In the genomic region with DNA sequence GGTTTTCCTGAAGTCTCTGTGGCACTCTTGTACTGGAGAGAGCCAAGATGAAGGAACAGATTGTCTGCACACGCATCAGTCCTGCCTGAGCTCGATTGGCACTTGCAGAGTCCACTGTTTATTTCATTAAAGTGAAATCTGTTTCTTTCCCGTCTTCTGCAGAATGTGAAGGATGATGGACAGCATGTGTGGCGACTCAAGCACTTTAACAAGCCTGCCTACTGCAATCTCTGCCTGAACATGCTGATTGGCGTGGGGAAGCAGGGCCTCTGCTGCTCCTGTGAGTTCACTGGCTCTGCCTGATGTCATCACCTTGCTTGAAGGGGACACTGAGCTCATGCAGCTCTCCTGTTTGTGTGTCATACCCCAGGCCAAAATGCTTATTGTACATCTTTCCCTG, we compare ENCODE assay signal across 20 mouse cellular contexts.
DNase-seq lines count a peak whose midpoint lies in the region; ATAC-seq and TF ChIP-seq lines count a peak whose summit lies in the region.
"Had no signal": no experiment of that assay in that cellular context is flagged by ENCODE, and none has a peak within 500 bp of the region (broad histone marks: within the 10 kb centered on the region; RNA-seq: fewer than 3 reads in every experiment).

No protein-coding gene starts in this region.

- no peak for TF ChIP-seq CTCF in forebrain, postnatal 0 days (IDR thresholded peaks at IDR 0.05; ENCODE audit: low read depth)

- ATAC-seq in forebrain, postnatal 0 days: peak; percentile 42
- no peak for ATAC-seq in forebrain, embryonic 11.5 days (replicated peaks; ENCODE audit: low FRiP score)
- no peak for ATAC-seq in embryonic facial prominence, embryonic 11.5 days (replicated peaks; ENCODE audit: insufficient number of reproducible peaks, low FRiP score, low TSS enrichment, low read depth)
- ATAC-seq: intestine, embryonic 16.5 days; midbrain, embryonic 13.5 days; Patski had no signal

- H3K9me3 ChIP-seq in forebrain, postnatal 0 days (ENCODE audit: low read length): no peaks in the 10 kb centered on the region
- no peaks in the 10 kb centered on the region for H3K9me3 ChIP-seq in forebrain, embryonic 11.5 days (ENCODE audit: control insufficient read depth, low read length)
- no peaks in the 10 kb centered on the region for H3K9me3 ChIP-seq in embryonic facial prominence, embryonic 11.5 days (replicated peaks; ENCODE audit: control insufficient read depth, low read length)
- H3K9me3 ChIP-seq: hindbrain, embryonic 12.5 days; limb, embryonic 15.5 days; midbrain, embryonic 13.5 days had no signal

- H3K4me1 ChIP-seq in forebrain, postnatal 0 days (ENCODE audit: insufficient read depth): no peaks in the 10 kb centered on the region
- H3K4me1 ChIP-seq in forebrain, embryonic 11.5 days (replicated peaks; ENCODE audit: control insufficient read depth, insufficient read depth, low read length): no peaks in the 10 kb centered on the region
- H3K4me1 ChIP-seq in embryonic facial prominence, embryonic 11.5 days (ENCODE audit: control insufficient read depth, insufficient read depth, low read length): no peaks in the 10 kb centered on the region
- H3K4me1 ChIP-seq: hindbrain, embryonic 12.5 days; limb, embryonic 15.5 days; midbrain, embryonic 13.5 days had no signal

- no peak overlapping the region for H3K4me2 ChIP-seq in forebrain, postnatal 0 days (ENCODE audit: low read depth)
- no peak overlapping the region for H3K4me2 ChIP-seq in forebrain, embryonic 11.5 days (ENCODE audit: low read depth, low read length, severe bottlenecking)
- H3K4me2 ChIP-seq in embryonic facial prominence, embryonic 11.5 days (ENCODE audit: low read depth, low read length): no peak overlapping the region
- H3K4me2 ChIP-seq: hindbrain, embryonic 12.5 days; limb, embryonic 15.5 days; midbrain, embryonic 13.5 days had no signal

- H3K27ac ChIP-seq in forebrain, postnatal 0 days (ENCODE audit: low read depth, low read length): no peak overlapping the region
- no peak overlapping the region for H3K27ac ChIP-seq in forebrain, embryonic 11.5 days (ENCODE audit: low read depth, low read length)
- H3K27ac ChIP-seq in embryonic facial prominence, embryonic 11.5 days (replicated peaks; ENCODE audit: low read depth, low read length): no peak overlapping the region
- H3K27ac ChIP-seq: hindbrain, embryonic 12.5 days; limb, embryonic 15.5 days; macrophage; midbrain, embryonic 13.5 days had no signal

- 48% methylated on average over 5 of the region's 5 CpGs for WGBS in forebrain, postnatal 0 days
- 70% methylated on average over 5 of the region's 5 CpGs for WGBS in forebrain, embryonic 11.5 days
- 59% methylated on average over 5 of the region's 5 CpGs for WGBS in embryonic facial prominence, embryonic 11.5 days

- no peaks in the 10 kb centered on the region for H3K27me3 ChIP-seq in forebrain, postnatal 0 days (ENCODE audit: insufficient read depth, low read length)
- H3K27me3 ChIP-seq in forebrain, embryonic 11.5 days (ENCODE audit: control insufficient read depth, insufficient read depth, low read length): no peaks in the 10 kb centered on the region
- H3K27me3 ChIP-seq in embryonic facial prominence, embryonic 11.5 days (ENCODE audit: control insufficient read depth, insufficient read depth, low read length): no peaks in the 10 kb centered on the region
- H3K27me3 ChIP-seq: hindbrain, embryonic 12.5 days; limb, embryonic 15.5 days; midbrain, embryonic 13.5 days; Patski had no signal

- no peaks in the 10 kb centered on the region for H3K36me3 ChIP-seq in forebrain, postnatal 0 days (ENCODE audit: insufficient read depth)
- H3K36me3 ChIP-seq in forebrain, embryonic 11.5 days (ENCODE audit: control insufficient read depth, insufficient read depth, low read length): no peaks in the 10 kb centered on the region
- no peaks in the 10 kb centered on the region for H3K36me3 ChIP-seq in embryonic facial prominence, embryonic 11.5 days (replicated peaks; ENCODE audit: control insufficient read depth, insufficient read depth, low read depth, low read length)
- H3K36me3 ChIP-seq: hindbrain, embryonic 12.5 days; limb, embryonic 15.5 days; midbrain, embryonic 13.5 days had no signal

- intact Hi-C loops in heart, postnatal 10 days (cut with DNase I): no loop called here

- no peak overlapping the region for H3K9ac ChIP-seq in forebrain, postnatal 0 days
- no peak overlapping the region for H3K9ac ChIP-seq in forebrain, embryonic 11.5 days (ENCODE audit: low read length)
- no peak overlapping the region for H3K9ac ChIP-seq in embryonic facial prominence, embryonic 11.5 days (replicated peaks; ENCODE audit: low read length)
- H3K9ac ChIP-seq: hindbrain, embryonic 12.5 days; limb, embryonic 15.5 days; midbrain, embryonic 13.5 days had no signal

- no peak for DNase-seq in forebrain, postnatal 0 days
- no peak for DNase-seq in forebrain, embryonic 11.5 days (ENCODE audit: low spot score)
- peak; percentile 5 for DNase-seq in heart, postnatal 4 days
- no peak for DNase-seq in heart, postnatal 10 days
- peak; percentile 10 for DNase-seq in embryonic facial prominence, embryonic 11.5 days (ENCODE audit: low spot score)
- peak; percentile 49 for DNase-seq in lung, postnatal 36 days
- DNase-seq in kidney, adult 11 months: no peak
- no peak for DNase-seq in frontal cortex, adult 2 months (ENCODE audit: extremely low spot score in 1 of 2, low spot score in 1 of 2)
- DNase-seq: B cell, adult 2 months; cerebellum, adult 11-12 months; gastrocnemius, postnatal 14 days; kidney, postnatal 10 days; layer of hippocampus, adult 9-11 months; right cerebral cortex, postnatal 4 days had no signal

- no peak overlapping the region for H3K4me3 ChIP-seq in forebrain, postnatal 0 days (ENCODE audit: low read depth, low read length)
- H3K4me3 ChIP-seq in forebrain, embryonic 11.5 days (ENCODE audit: low read depth, low read length): no peak overlapping the region
- no peak overlapping the region for H3K4me3 ChIP-seq in embryonic facial prominence, embryonic 11.5 days (ENCODE audit: low read depth, low read length)
- H3K4me3 ChIP-seq: hindbrain, embryonic 12.5 days; limb, embryonic 15.5 days; midbrain, embryonic 13.5 days had no signal

Comparison
In these comparisons a context has a peak if more than half of its experiments do, and no peak if none do; other contexts are left out.
1. DNase-seq: peak in heart, postnatal 4 days (single experiment), embryonic facial prominence, embryonic 11.5 days (single experiment) and lung, postnatal 36 days (single experiment); none in forebrain, postnatal 0 days (single experiment), forebrain, embryonic 11.5 days (single experiment), heart, postnatal 10 days (0 of 2), kidney, adult 11 months (single experiment) and frontal cortex, adult 2 months (0 of 2).